Mouse (Mus musculus) liver, embryonic 16.5 days (tissue): ENCODE results near the gene Gm20547. TPM values are rescaled to one million over a fixed set of nuclear protein-coding genes. Genes with fewer than 3 reads are reported as not detected.

Source experiments
- ATAC-seq: fragments of 200-750 bp; cut with Nextera tagmentation; 2 replicates; pipeline ENCODE4 v1.8.0; 2017; ENCODE audit warnings: low read depth, mild to moderate bottlenecking, moderate number of reproducible peaks, moderate library complexity
- H3K27ac ChIP-seq: fragments of 300-500 bp; sonication (generic); 2 replicates; pipeline ENCODE4 v1.5.1; 2014; ENCODE audit warnings: mild to moderate bottlenecking, low read length
- H3K27me3 ChIP-seq: fragments of 300-500 bp; sonication (generic); 2 replicates; pipeline ENCODE4 v1.6.1; 2014; ENCODE audit warnings: low read depth, low read length, mixed read lengths; ENCODE audit not compliant: control insufficient read depth, insufficient read depth
- H3K36me3 ChIP-seq: fragments of 300-500 bp; sonication (generic); 2 replicates; pipeline ENCODE4 v1.6.1; 2014; ENCODE audit warnings: mild to moderate bottlenecking; ENCODE audit not compliant: control insufficient read depth, insufficient read depth
- H3K4me1 ChIP-seq: fragments of 300-500 bp; sonication (generic); 2 replicates; pipeline ENCODE4 v1.6.1; 2014; ENCODE audit warnings: low read depth, low read length, mixed read lengths; ENCODE audit not compliant: control insufficient read depth
- H3K4me2 ChIP-seq: fragments of 300-500 bp; sonication (generic); 2 replicates; pipeline ENCODE4 v1.6.1; 2014; ENCODE audit warnings: low read depth, low read length, mixed read lengths
- H3K4me3 ChIP-seq: fragments of 300-500 bp; sonication (generic); 2 replicates; pipeline ENCODE4 v1.5.1; 2014; ENCODE audit warnings: low read depth, mild to moderate bottlenecking, low read length
- H3K9ac ChIP-seq: fragments of 300-500 bp; sonication (generic); 2 replicates; pipeline ENCODE4 v1.6.1; 2014; ENCODE audit warnings: low read depth, low read length
- H3K9me3 ChIP-seq: fragments of 300-500 bp; sonication (generic); replicated peaks from 2 replicates; pipeline ENCODE4 v1.6.1; 2016; ENCODE audit warnings: low read length; ENCODE audit not compliant: control insufficient read depth
- WGBS: fragments of 180-500 bp; shearing (Covaris S2); extraction: QIAGEN DNeasy Blood & Tissue Kit; methylation state at CpG from one replicate; pipeline ENCODE4 v1.1.7; 2014; ENCODE audit not compliant: insufficient replicate concordance; 5-methylcytosine and 5-hydroxymethylcytosine counted together
- polyA plus RNA-seq: library from polyadenylated mRNA; unstranded; fragments of >200 nt; fragmentation: Nextera tagmentation; extraction: Ambion mirVana; gene quantifications from 2 replicates; pipeline ENCODE4 v1.2.1, GENCODE M21; 2015

The Gm20547 gene
- polyA plus RNA-seq, 1 experiment from 2014 or later, result not detected

DNA sequence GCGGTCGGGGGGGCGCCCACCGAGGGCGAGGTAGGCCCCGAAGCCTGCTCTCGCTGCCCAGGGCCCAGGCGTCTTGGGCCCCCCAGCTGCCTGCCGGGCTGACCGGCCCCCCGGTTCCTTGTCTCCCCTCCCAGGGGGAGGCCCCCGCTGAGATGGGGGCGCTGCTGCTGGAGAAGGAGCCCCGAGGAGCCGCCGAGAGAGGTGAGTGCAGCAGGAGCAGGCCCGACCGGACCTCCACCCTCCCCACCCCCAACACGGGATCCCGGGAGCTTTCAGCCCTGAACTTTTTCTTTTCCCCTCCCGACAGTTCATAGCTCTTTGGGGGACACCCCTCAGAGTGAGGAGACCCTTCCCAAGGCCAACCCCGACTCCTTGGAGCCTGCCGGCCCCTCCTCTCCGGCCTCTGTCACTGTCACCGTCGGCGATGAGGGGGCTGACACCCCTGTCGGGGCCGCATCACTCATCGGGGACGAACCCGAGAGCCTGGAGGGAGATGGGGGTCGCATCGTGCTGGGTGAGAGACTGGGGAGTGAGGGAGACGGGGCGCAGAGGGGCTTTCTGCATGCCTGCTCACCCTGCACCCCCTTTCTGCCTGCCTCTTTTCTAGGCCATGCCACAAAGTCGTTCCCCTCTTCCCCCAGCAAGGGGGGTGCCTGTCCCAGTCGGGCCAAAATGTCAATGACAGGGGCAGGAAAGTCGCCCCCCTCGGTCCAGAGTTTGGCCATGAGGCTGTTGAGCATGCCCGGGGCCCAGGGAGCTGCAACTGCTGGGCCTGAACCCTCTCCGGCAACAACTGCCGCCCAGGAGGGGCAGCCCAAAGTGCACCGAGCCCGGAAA, 17.4 kb upstream of the Gm20547 start:
- H3K9me3 ChIP-seq, result no peaks in the 10 kb centered on the region
- 1% methylated on average over 35 of the region's 45 CpGs for WGBS
- H3K4me1 ChIP-seq, result peaks cover 31% of the 10 kb centered on the region
- peaks cover 3% of the 10 kb centered on the region; the same call in 1 of the 2 replicates for H3K36me3 ChIP-seq
- no peaks in the 10 kb centered on the region for H3K27me3 ChIP-seq
- peak overlapping the region; percentile 79 for H3K9ac ChIP-seq
- H3K4me2 ChIP-seq, result peak overlapping the region; percentile 92
- no peak for ATAC-seq
- H3K27ac ChIP-seq, result peak overlapping the region; percentile 87
- peak overlapping the region; percentile 70 for H3K4me3 ChIP-seq

DNA sequence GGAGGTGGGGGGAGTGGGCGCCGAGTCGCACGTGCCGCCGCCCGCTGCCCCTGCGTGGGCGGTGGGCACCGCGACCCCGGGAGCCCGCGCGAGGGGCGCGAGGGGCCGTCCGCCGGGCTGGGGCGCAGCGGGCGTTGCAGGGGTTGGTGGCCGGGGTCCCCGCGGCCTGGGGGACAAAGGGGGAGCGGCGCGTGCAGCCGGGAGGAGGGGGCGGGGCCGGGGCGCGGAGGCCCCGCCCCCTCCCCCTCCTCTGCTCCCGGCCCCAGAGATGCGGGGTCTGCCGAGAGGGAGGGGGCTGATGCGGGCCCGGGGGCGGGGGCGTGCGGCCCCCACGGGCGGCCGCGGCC, 16.8 kb upstream of the Gm20547 start:
- ATAC-seq, result no peak
- H3K4me1 ChIP-seq, result peaks cover 35% of the 10 kb centered on the region
- WGBS, result 0% methylated on average over 27 of the region's 47 CpGs

DNA sequence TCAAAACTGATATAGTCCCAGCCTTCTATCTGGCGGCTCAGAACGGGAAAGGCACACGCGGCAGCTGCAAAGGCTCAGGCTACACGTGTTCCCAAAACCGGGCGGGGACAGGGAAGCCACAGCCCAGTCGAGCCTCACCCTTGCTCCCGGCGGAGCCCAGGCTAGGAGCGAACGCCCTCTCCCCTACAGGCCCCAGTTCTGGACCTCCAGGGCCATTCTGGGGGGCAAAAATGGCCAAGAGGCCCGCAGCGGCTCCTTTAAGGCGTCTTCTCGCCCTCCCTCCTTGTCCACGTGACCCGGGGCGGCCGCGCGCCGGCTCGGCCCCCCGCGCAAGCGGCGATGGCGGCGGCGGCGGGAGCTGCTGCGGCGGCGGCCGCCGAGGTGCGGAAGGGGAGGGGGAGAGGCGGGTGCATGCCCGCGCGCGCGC, 16.3 kb upstream of the Gm20547 start, which contains the start of the genes C2 and Ehmt2:
C2 (minus strand) TSS at position 106 of the 427 bp plus-strand sequence.
Ehmt2 (plus strand) TSS at position 310 of the 427 bp plus-strand sequence.
- Histone ChIP-seq H3K4me2 (peak within 1 kb of the TSS; percentile 92), H3K9me3 (no peaks in the 10 kb centered on the region), H3K4me1 (peaks cover 40% of the 10 kb centered on the region), H3K36me3 (peaks cover 3% of the 10 kb centered on the region; the same call in 1 of the 2 replicates), H3K27ac (peak within 1 kb of the TSS; percentile 87), H3K4me3 (peak within 1 kb of the TSS; percentile 70), H3K9ac (peak within 1 kb of the TSS; percentile 79), H3K27me3 (no peaks in the 10 kb centered on the region)
- under 1% methylated on average over 35 of the region's 44 CpGs for WGBS
- ATAC-seq, result peak; percentile 35

More for the DNA sequence above, 16.8 kb upstream of the Gm20547 start:
- no peaks in the 10 kb centered on the region for H3K9me3 ChIP-seq
- peak overlapping the region; percentile 70 for H3K4me3 ChIP-seq
- H3K9ac ChIP-seq, result peak overlapping the region; percentile 79
- H3K27ac ChIP-seq, result peak overlapping the region; percentile 87
- no peaks in the 10 kb centered on the region for H3K27me3 ChIP-seq
- H3K36me3 ChIP-seq, result peaks cover 3% of the 10 kb centered on the region; the same call in 1 of the 2 replicates
- H3K4me2 ChIP-seq, result peak overlapping the region; percentile 92

DNA sequence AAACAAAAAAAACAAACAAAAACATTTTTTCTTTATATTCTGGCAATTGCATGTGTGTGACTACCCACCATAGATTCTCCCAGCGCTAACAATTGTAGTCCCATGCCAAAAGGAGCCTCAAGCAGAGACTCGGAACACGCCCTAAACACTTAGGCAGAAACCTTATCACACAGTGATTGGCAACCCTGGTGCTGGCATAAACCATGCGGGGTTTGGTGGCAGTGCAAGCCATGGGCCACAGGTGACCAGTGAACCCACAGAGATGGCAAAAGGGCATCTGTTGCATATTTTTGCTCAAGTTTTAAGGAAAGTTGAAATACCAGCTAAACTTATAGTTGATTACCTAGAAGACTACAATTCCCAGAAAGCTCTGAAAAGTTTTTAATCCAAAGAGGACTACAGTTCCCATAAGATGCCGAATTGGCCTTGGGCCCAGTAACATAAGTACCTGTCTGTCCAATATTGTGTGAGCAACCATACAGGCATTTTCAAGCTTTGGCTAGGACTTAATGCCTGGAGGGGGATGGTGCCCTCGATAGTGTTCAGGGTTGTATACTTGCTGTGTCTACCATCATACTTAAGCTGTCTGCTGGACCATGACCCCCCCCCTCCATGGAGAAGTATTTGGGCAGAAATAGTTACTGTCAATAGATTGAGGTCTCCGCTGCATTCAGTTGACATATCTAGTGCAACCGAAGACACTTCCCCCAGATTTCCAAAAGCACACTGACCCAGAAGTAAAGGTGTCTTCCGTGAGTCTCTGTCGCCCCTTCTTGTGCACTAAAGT, 15.7 kb upstream of the Gm20547 start:
- peak overlapping the region; percentile 79 for H3K9ac ChIP-seq
- ATAC-seq, result no peak

DNA sequence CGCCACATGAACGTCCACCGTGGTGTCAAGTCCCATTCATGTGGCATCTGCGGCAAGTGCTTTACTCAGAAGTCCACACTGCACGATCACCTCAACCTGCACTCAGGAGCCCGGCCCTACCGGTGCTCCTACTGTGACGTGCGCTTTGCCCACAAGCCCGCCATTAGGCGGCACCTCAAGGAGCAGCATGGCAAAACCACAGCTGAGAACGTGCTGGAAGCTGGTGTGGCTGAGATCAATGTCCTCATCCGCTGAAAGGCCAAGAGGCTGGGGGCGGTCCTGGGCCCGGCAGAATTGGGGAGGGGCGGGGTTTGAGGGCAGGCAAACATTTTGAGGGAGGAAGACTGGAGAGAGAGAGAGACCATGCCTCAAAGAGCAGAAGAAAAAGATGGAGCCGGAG, 14.5 kb upstream of the Gm20547 start:
- Histone ChIP-seq H3K9ac (no peak overlapping the region), H3K9me3 (no peaks in the 10 kb centered on the region), H3K27me3 (no peaks in the 10 kb centered on the region), H3K4me3 (no peak overlapping the region), H3K4me1 (peaks cover 44% of the 10 kb centered on the region), H3K4me2 (no peak overlapping the region), H3K27ac (no peak overlapping the region), H3K36me3 (no peaks in the 10 kb centered on the region)
- ATAC-seq, result no peak
- 72% methylated on average over 17 of the region's 17 CpGs for WGBS

More for the DNA sequence above, 15.7 kb upstream of the Gm20547 start:
- no peaks in the 10 kb centered on the region for H3K27me3 ChIP-seq
- peaks cover under 1% of the 10 kb centered on the region; the same call in 1 of the 2 replicates for H3K36me3 ChIP-seq
- no peaks in the 10 kb centered on the region for H3K9me3 ChIP-seq
- peak overlapping the region; percentile 70 for H3K4me3 ChIP-seq
- 10% methylated on average over 10 of the region's 10 CpGs for WGBS
- H3K27ac ChIP-seq, result peak overlapping the region; percentile 87
- H3K4me2 ChIP-seq, result peak overlapping the region; percentile 92
- peaks cover 44% of the 10 kb centered on the region for H3K4me1 ChIP-seq

DNA sequence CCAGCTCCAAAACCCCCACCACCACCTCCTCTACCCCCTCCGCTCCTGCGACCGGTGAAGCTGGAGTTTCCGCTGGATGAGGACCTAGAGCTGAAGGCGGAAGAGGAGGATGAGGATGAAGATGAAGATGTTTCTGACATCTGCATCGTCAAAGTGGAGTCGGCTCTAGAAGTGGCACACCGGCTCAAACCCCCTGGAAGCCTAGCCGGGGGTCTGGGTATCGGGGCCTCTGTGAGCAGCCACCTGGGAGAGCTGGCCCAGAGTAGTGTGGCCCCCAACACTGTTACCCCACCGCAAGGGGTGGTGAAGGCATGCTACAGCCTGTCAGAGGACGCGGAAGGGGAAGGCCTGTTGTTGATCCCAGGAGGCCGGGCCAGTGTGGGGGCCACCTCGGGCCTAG, 13.9 kb upstream of the Gm20547 start:
- 90% methylated on average over 14 of the region's 15 CpGs for WGBS
- no peak overlapping the region for H3K4me3 ChIP-seq
- no peak overlapping the region for H3K4me2 ChIP-seq
- peaks cover 44% of the 10 kb centered on the region for H3K4me1 ChIP-seq
- no peaks in the 10 kb centered on the region for H3K36me3 ChIP-seq
- H3K9me3 ChIP-seq, result no peaks in the 10 kb centered on the region
- no peak overlapping the region for H3K27ac ChIP-seq
- no peak overlapping the region for H3K9ac ChIP-seq
- no peak for ATAC-seq
- no peaks in the 10 kb centered on the region for H3K27me3 ChIP-seq

DNA sequence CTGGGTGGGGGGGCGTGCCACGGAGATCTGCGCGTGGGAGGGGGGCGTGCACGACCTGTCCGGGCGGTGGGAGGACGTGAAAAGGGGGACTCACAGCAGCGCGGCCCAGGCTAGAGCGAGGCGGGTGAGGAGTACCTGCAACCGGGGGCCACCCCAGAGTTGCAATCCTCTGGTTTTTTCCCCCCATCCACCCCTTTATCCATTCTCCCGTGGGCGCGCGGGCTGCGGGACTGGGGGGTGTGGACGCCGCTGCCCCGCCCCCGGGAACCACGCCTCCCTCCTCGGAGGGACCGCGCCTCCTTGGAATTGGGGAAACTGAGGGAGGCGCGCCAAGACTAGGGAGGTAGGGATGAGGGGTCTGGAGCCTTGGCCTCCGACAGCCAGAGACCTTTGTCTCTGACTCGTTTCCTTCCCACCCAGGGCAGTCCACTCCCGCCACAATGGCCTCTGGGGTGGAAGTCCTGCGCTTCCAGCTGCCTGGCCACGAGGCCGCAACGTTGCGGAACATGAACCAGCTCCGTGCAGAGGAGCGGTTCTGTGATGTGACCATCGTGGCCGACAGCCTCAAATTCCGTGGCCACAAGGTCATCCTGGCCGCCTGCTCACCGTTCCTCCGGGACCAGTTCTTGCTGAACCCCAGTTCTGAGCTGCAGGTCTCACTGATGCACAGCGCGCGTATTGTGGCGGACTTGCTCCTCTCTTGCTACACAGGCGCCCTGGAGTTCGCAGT, 13.1 kb upstream of the Gm20547 start:
- Histone ChIP-seq H3K4me2 (peak overlapping the region; percentile 98), H3K4me3 (peak overlapping the region; percentile 72), H3K4me1 (peaks cover 44% of the 10 kb centered on the region), H3K27me3 (no peaks in the 10 kb centered on the region), H3K9ac (peak overlapping the region; percentile 75), H3K9me3 (no peaks in the 10 kb centered on the region), H3K36me3 (no peaks in the 10 kb centered on the region), H3K27ac (peak overlapping the region; percentile 80)
- no peak for ATAC-seq
- 17% methylated on average over 43 of the region's 51 CpGs for WGBS

DNA sequence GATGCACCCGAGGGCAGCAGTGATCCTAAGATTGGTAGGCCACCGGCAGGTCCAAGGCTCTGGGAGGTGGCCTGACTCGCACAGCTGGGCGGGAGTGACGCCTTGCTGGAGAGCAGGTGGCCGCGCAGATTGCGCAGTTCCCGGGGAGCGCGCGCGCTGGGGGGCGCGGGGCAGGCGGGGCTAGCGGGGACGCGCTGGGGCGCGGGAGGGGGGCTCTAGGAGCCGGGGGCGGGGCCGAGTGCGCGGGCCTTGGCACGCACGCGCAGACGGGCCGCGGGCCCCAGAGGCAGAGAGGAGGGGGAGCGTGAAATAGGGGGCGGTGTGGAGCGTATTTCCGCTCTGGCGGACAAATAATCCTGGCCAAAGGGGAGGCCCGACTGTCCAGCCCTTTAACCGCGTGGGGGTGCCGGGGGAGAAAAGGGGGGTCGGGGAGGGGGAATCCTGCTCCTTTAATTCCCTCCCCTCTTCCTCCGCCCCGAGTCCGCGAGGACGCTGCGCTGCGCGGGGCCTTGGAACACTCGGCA, 12.3 kb upstream of the Gm20547 start:
- Histone ChIP-seq H3K27ac (peak overlapping the region; percentile 80), H3K4me3 (peak overlapping the region; percentile 72), H3K4me1 (peaks cover 38% of the 10 kb centered on the region), H3K4me2 (peak overlapping the region; percentile 98), H3K9me3 (no peaks in the 10 kb centered on the region), H3K9ac (peak overlapping the region; percentile 75), H3K27me3 (no peaks in the 10 kb centered on the region), H3K36me3 (no peaks in the 10 kb centered on the region)
- ATAC-seq, result peak; percentile 85
- under 1% methylated on average over 29 of the region's 51 CpGs for WGBS
